Mouse (Mus musculus) liver, embryonic 12.5 days (tissue): ENCODE results near the gene Tedc2. TPM values are rescaled to one million over a fixed set of nuclear protein-coding genes. Genes with fewer than 3 reads are reported as not detected.

Source experiments
- ATAC-seq: fragments of 200-750 bp; cut with Nextera tagmentation; 2 replicates; pipeline ENCODE4 v1.8.0; 2017; ENCODE audit warnings: moderate number of reproducible peaks, mild to moderate bottlenecking, moderate library complexity
- H3K27ac ChIP-seq: fragments of 300-500 bp; sonication (generic); 2 replicates; pipeline ENCODE4 v1.5.1; 2016; ENCODE audit warnings: mild to moderate bottlenecking
- H3K27me3 ChIP-seq: fragments of 300-500 bp; sonication (generic); replicated peaks from 2 replicates; pipeline ENCODE4 v1.6.1; 2016; ENCODE audit warnings: mild to moderate bottlenecking, moderate library complexity
- H3K36me3 ChIP-seq: fragments of 300-500 bp; sonication (generic); 2 replicates; pipeline ENCODE4 v1.6.1; 2016; ENCODE audit warnings: mild to moderate bottlenecking, moderate library complexity
- H3K4me1 ChIP-seq: fragments of 300-500 bp; sonication (generic); 2 replicates; pipeline ENCODE4 v1.6.1; 2016
- H3K4me2 ChIP-seq: fragments of 300-500 bp; sonication (generic); 2 replicates; pipeline ENCODE4 v1.6.1; 2016; ENCODE audit warnings: mild to moderate bottlenecking, moderate library complexity
- H3K4me3 ChIP-seq: fragments of 300-500 bp; sonication (generic); 2 replicates; pipeline ENCODE4 v1.5.1; 2016; ENCODE audit warnings: mild to moderate bottlenecking, moderate library complexity
- H3K9ac ChIP-seq: fragments of 300-500 bp; sonication (generic); 2 replicates; pipeline ENCODE4 v1.6.1; 2016; ENCODE audit warnings: mild to moderate bottlenecking, moderate library complexity
- H3K9me3 ChIP-seq: fragments of 300-500 bp; sonication (generic); replicated peaks from 2 replicates; pipeline ENCODE4 v1.6.1; 2016; ENCODE audit warnings: mild to moderate bottlenecking, moderate library complexity
- WGBS: fragments of 180-500 bp; shearing (Covaris S2); methylation state at CpG from one replicate; pipeline ENCODE4 v1.1.7; 2016; ENCODE audit not compliant: insufficient replicate concordance; 5-methylcytosine and 5-hydroxymethylcytosine counted together
- polyA plus RNA-seq: library from polyadenylated mRNA; unstranded; fragments of >200 nt; fragmentation: Nextera tagmentation; extraction: Ambion mirVana; gene quantifications from 2 replicates; pipeline ENCODE4 v1.2.1, GENCODE M21; 2016

The Tedc2 gene
- polyA plus RNA-seq, 1 experiment from 2014 or later: 12.6 TPM

DNA sequence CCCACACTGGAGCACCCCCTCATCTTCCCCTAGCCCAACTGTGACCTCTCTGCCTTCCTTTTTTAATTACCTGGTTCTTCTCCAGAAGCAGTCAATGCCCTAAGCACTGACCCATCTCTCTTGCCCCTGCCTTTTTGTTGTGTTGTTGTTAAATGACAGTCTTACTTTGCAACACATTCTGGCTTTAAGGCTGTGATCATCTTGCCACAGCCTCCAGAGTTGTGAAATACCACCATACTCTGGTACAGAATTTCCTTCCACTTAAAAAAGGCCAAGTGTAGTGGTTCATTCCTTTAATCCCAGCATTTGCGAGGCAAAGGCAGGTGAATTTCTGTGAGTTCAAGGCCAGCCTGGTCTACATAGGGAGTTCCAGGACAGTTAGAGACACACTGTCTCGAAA is 29.7 kb downstream of the Tedc2 start:
- Histone ChIP-seq H3K4me1 (peaks cover 56% of the 10 kb centered on the region), H3K4me3 (no peak overlapping the region)
- ATAC-seq: no peak

DNA sequence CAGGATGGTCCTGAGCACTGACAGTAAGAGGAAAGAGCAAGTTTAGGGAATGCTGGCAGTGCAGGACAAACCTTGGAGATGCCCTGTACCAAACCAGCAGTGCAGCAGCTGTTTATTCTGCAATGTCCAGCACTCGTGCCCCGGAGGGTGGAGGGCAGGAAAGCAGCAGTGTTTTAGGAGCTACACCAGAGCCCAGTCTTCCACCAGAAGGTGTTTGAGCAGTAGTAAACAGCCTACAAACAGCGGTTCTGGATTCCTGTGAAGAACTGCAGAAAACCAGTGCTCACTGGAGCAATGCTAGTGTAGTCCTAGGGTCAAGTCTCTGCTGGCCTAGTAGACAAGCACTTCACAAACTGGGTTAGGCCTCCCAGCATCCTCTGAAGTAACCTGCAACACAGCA is 46.4 kb downstream of the Tedc2 start:
- H3K4me2 ChIP-seq: no peak overlapping the region
- H3K4me1 ChIP-seq: peaks cover 23% of the 10 kb centered on the region
- no peaks in the 10 kb centered on the region for H3K9me3 ChIP-seq
- H3K4me3 ChIP-seq: no peak overlapping the region
- H3K36me3 ChIP-seq: peaks cover 10% of the 10 kb centered on the region
- peak overlapping the region; percentile 61 for H3K27ac ChIP-seq
- H3K27me3 ChIP-seq: no peaks in the 10 kb centered on the region
- 76% methylated on average over 3 of the region's 3 CpGs for WGBS
- no peak for ATAC-seq
- H3K9ac ChIP-seq: 0 out of 2 replicates have a peak overlapping the region, but pooled peaks have one; percentile 14

More for the DNA sequence above, 29.7 kb downstream of the Tedc2 start:
- peaks cover 80% of the 10 kb centered on the region for H3K36me3 ChIP-seq
- H3K4me2 ChIP-seq: no peak overlapping the region
- H3K27ac ChIP-seq: peak overlapping the region; percentile 11; the same call in 1 of the 2 replicates
- H3K9ac ChIP-seq: no peak overlapping the region
- no peaks in the 10 kb centered on the region for H3K27me3 ChIP-seq
- no peaks in the 10 kb centered on the region for H3K9me3 ChIP-seq
- 72% methylated on average over 2 of the region's 2 CpGs for WGBS

DNA sequence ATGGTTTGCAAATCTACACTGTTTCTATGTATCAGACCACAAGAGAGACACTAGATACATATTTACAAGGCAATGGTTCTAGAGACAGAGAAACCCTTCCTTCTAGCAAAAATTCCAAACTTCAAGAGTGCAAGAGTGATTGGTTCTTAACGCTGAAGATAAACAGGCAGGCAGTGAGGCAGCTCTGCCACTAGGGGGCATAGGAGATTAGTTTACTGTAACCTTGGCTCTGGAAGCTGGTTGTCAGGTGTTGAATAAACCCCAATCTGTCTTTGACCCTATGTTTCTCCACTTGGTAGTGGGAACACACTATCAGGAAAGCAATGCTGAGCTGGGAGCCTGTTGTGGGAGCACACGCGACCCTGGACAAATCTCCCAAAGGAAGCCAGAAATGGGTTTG is 47.2 kb downstream of the Tedc2 start:
- Histone ChIP-seq H3K4me2 (no peak overlapping the region), H3K36me3 (peaks cover 5% of the 10 kb centered on the region; the same call in 1 of the 2 replicates), H3K4me3 (no peak overlapping the region), H3K9me3 (no peaks in the 10 kb centered on the region), H3K27ac (no peak overlapping the region), H3K27me3 (no peaks in the 10 kb centered on the region), H3K4me1 (peaks cover 23% of the 10 kb centered on the region), H3K9ac (no peak overlapping the region)
- WGBS: 6% methylated on average over 3 of the region's 3 CpGs
- no peak for ATAC-seq

DNA sequence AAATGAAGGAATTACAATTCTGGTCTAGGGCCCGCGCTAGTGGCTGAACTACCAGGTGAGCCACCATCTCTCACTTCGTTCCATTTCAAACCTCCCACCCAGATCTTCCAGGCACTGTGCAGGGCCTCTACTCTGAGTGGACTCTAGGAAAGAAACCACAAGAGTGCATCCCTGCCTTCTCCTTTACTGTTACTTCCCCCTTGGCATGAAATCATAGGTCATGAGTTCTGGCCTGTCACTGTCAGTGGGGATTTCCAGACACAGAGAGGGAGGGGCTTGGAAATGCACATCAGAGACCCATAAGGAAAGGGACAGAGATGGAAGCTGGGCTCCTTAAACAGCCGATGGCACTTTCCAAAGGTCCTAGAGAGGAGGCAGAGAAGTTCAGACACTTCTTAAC is 48.9 kb downstream of the Tedc2 start:
- Histone ChIP-seq H3K4me3 (no peak overlapping the region), H3K27me3 (no peaks in the 10 kb centered on the region), H3K9ac (no peak overlapping the region), H3K9me3 (no peaks in the 10 kb centered on the region), H3K36me3 (peaks cover 13% of the 10 kb centered on the region), H3K4me2 (no peak overlapping the region), H3K4me1 (peaks cover 40% of the 10 kb centered on the region), H3K27ac (no peak overlapping the region)
- 82% methylated on average over 4 of the region's 4 CpGs for WGBS
- ATAC-seq: no peak

DNA sequence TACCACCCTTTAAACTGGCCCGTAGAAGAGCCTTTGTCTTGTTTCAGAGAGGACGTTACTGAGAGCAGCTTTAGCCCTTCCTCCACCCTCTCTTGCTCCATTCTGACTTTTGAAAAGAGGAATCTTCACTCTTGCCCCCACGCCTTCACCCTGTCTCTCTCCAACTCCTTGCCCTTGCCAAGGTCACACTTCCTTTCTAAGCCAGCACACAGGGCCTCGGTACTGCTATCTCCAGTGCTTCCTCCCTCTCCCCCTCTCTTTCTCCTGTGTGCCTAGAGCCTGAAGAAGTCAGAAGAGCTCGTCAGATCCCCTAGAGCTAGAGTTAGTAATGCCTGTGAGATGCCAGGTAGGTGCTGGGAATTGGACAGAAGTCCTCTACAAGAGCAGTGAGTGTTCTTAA is 49.9 kb downstream of the Tedc2 start:
- H3K27me3 ChIP-seq: no peaks in the 10 kb centered on the region
- no peak for ATAC-seq
- no peaks in the 10 kb centered on the region for H3K9me3 ChIP-seq
- peaks cover 20% of the 10 kb centered on the region for H3K36me3 ChIP-seq
- WGBS: 48% methylated on average over 5 of the region's 5 CpGs
- H3K4me3 ChIP-seq: no peak overlapping the region
- no peak overlapping the region for H3K9ac ChIP-seq
- H3K27ac ChIP-seq: peak overlapping the region; percentile 89
- H3K4me1 ChIP-seq: peaks cover 45% of the 10 kb centered on the region
- peak overlapping the region; percentile 88; the same call in 1 of the 2 replicates for H3K4me2 ChIP-seq

DNA sequence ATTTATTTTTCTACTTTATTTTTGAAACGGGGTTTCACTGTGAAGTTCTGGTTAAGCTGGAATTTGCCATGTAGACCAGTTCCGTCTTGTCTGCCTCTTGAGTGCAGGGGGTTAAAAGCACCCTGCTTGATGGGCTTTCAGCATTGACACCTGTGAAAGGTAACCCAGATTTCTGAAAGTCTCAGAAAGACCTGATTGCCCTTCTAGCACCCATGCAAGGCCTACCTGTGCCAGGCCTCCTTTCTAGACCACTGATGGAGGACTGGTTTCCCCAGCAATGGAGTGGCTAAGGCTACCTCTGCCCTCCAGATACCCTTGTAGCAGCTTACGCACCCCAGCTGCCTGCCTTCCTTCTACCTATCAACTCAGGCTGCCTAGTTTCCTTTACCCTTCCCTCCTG is 50.5 kb downstream of the Tedc2 start:
- no peaks in the 10 kb centered on the region for H3K27me3 ChIP-seq
- WGBS: 61% methylated on average over 3 of the region's 3 CpGs
- peaks cover 51% of the 10 kb centered on the region for H3K4me1 ChIP-seq
- H3K9me3 ChIP-seq: no peaks in the 10 kb centered on the region
- ATAC-seq: no peak
- peaks cover 26% of the 10 kb centered on the region for H3K36me3 ChIP-seq
- peak overlapping the region; percentile 95 for H3K4me3 ChIP-seq
- H3K4me2 ChIP-seq: peak overlapping the region; percentile 88
- H3K27ac ChIP-seq: peak overlapping the region; percentile 89
- H3K9ac ChIP-seq: peak overlapping the region; percentile 95

DNA sequence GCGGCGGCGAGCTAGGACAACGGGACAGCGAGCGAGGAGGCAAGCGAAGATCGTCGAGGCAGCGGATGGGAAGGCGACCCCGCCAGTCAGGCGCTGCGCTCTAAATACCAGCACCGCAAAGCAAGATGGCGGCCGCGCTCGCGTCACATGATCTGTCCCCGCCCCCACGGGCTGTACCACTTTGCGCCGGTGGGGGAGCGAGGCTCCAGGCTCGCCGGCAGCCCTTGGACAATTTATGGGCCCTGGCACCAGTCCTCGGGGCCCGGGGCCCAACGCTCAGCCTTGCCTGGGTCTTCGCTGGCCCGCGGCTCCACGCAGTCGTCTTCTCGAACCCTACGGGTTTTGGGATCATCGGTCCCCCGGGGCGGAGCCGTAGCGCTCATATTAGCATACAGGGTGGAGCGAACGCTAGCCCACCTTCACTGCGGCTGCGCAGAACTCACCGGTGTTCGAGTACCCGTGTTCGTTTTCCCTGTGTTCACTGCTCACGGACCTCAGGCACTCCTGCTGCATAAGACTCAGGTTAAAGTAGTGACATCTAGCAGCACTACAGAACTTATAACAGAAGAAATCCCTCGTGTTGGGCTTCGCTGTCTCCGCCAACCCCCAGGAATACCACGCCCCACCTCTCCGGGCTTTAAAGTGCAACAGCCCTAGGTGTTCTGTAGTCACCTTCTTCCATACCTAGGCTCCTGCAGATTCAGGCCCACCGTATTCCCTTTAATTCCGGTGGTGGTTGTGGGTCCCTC is 51.2 kb downstream of the Tedc2 start, which contains the start of gene Atp6v0c:
Atp6v0c (minus strand) TSS at position 386 of the 749 bp plus-strand sequence.
- no peaks in the 10 kb centered on the region for H3K9me3 ChIP-seq
- peak within 1 kb of the TSS; percentile 88 for H3K4me2 ChIP-seq
- H3K4me1 ChIP-seq: peaks cover 56% of the 10 kb centered on the region
- no peaks in the 10 kb centered on the region for H3K27me3 ChIP-seq
- peak within 1 kb of the TSS; percentile 95 for H3K4me3 ChIP-seq
- peaks cover 33% of the 10 kb centered on the region for H3K36me3 ChIP-seq
- WGBS: under 1% methylated on average over 58 of the region's 58 CpGs
- peak within 1 kb of the TSS; percentile 89 for H3K27ac ChIP-seq
- H3K9ac ChIP-seq: peak within 1 kb of the TSS; percentile 95
- peak; percentile 86 for ATAC-seq

DNA sequence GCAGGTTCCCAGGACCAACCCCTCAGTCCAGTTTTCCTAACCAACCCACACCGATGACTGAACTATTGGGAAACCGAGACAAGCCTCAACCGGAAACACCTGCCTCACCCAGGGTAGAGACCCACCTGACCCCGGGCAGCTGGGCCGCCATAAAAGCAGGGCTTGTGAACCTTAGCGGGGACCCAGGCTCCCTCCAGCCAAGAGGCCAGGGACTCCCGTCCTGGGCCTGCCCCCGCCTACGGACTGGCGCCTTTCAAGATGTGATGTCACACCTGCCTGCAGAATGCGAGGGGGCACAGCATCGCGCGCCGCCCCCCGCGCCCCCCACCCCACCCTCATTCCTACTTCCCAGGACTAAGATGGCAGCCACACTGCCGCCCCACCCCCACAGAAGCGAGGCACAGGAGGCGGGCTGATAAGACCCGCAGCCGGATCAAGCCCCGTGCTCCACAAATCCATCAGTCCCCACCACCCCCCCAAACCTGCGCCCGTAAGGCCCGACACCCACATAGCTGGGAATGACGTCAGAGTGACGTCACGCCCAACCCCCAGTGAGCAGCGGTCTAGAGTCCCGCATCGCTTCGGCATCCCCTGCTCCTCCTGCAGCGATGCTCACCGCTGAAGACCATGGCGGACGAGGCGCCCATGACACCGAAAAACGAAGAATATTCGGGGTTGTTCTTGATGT is 51.9 kb downstream of the Tedc2 start:
- peak overlapping the region; percentile 95 for H3K4me3 ChIP-seq
- H3K9ac ChIP-seq: peak overlapping the region; percentile 95
- peak overlapping the region; percentile 88 for H3K4me2 ChIP-seq
- peaks cover 54% of the 10 kb centered on the region for H3K4me1 ChIP-seq
- peaks cover 34% of the 10 kb centered on the region for H3K36me3 ChIP-seq
- peak; percentile 53 for ATAC-seq
- H3K9me3 ChIP-seq: no peaks in the 10 kb centered on the region
- no peaks in the 10 kb centered on the region for H3K27me3 ChIP-seq
- H3K27ac ChIP-seq: peak overlapping the region; percentile 89
- WGBS: 1% methylated on average over 41 of the region's 41 CpGs

DNA sequence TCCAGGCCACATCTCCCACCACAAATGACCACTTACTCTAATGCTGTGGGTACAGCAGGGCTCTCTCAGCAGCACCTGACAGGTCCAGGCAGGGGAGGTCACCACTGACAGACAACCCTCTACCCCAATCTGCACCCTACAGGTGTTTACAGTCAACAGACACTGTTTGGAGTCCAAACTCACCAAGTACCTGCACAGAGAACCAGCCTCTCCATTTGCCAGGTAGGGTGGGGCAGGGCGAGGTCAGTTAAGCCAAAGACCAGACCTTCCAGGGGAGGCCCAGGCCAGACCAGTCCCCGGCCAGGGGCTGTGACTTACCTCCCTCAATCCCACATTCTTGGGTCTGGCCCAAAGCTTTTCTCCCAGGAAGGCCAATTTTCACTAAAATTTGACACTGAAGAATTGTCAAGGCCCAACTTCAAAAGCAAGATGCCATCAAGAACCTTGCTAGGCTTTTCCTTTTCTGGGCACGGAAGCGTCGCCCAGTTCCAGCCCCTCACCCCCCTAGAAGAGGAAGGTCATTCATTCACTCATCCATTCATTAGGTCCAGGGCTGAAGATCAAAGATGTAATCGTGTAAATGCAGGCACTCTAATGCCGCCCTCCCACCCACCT is 52.7 kb downstream of the Tedc2 start:
- peak overlapping the region; percentile 95 for H3K4me3 ChIP-seq
- peak overlapping the region; percentile 95 for H3K9ac ChIP-seq
- H3K27ac ChIP-seq: peak overlapping the region; percentile 89
- WGBS: 40% methylated on average over 7 of the region's 7 CpGs
- H3K4me1 ChIP-seq: peaks cover 56% of the 10 kb centered on the region
- no peaks in the 10 kb centered on the region for H3K9me3 ChIP-seq
- H3K36me3 ChIP-seq: peaks cover 34% of the 10 kb centered on the region
- H3K4me2 ChIP-seq: peak overlapping the region; percentile 88
- no peaks in the 10 kb centered on the region for H3K27me3 ChIP-seq
- no peak for ATAC-seq

DNA sequence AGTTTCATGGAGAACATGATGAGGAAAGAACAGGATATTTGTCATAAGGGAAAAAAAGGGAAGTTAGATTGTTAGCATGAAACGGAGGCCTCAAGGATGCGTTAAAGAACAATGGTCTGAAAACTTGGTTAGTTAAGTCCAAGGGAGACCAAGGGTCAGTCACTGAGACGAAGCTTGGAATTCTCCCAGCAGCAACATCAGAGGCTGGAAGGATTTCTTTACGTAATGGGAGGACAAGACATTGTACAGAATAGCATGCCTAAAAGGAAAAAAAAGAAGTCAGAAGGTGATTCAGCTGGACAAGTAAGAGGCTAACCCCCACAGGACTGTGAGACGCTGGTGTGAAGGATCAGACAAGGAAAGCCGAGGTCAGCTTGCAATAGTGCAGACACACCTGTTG is 53.5 kb downstream of the Tedc2 start:
- peak overlapping the region; percentile 88 for H3K4me2 ChIP-seq
- H3K27me3 ChIP-seq: no peaks in the 10 kb centered on the region
- H3K4me1 ChIP-seq: peaks cover 65% of the 10 kb centered on the region
- peak overlapping the region; percentile 6; the same call in 1 of the 2 replicates for H3K9ac ChIP-seq
- H3K27ac ChIP-seq: peak overlapping the region; percentile 89
- WGBS: 67% methylated on average over 6 of the region's 6 CpGs
- H3K4me3 ChIP-seq: 0 out of 2 replicates have a peak overlapping the region, but pooled peaks have one; percentile 95
- ATAC-seq: no peak
- peaks cover 34% of the 10 kb centered on the region for H3K36me3 ChIP-seq
- H3K9me3 ChIP-seq: no peaks in the 10 kb centered on the region
